In the genomic region with DNA sequence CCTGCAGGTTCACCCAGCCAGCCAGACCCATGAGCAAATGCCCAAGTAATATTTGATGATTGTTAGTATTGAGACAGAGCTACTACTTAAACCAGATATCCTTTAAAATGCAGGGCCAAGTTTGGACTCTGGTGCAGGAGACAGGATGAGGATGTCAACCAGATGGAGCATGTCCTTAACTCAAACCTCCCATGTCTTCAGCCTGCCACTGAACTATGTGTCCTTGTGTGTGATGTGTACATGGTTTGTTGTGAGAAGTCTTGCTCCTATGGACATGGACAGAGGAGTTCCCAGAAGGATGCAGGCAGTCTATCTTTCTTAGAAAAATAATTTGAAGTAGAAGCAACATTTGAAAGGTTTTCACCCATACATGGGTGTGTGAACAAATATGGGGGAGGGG, we compare ENCODE assay signal across 34 mouse cellular contexts.
DNase-seq lines count a peak whose midpoint lies in the region; ATAC-seq and TF ChIP-seq lines count a peak whose summit lies in the region.
"Had no signal": no experiment of that assay in that cellular context is flagged by ENCODE, and none has a peak within 500 bp of the region (broad histone marks: within the 10 kb centered on the region; RNA-seq: fewer than 3 reads in every experiment).

No protein-coding gene starts in this region.

- no peak overlapping the region for H3K9ac ChIP-seq in kidney, embryonic 15.5 days
- no peak overlapping the region for H3K9ac ChIP-seq in lung, embryonic 15.5 days
- H3K9ac ChIP-seq: forebrain, postnatal 0 days; hindbrain, embryonic 12.5 days; intestine, embryonic 15.5 days; limb, embryonic 13.5 days; liver, embryonic 12.5 days; liver, postnatal 0 days; neural tube, embryonic 12.5 days had no signal

- no peak for TF ChIP-seq CTCF in lung, adult 2 months (IDR thresholded peaks at IDR 0.05; ENCODE audit: insufficient read depth, low read length)

- no peak overlapping the region for H3K4me3 ChIP-seq in kidney, embryonic 15.5 days (replicated peaks)
- no peak overlapping the region for H3K4me3 ChIP-seq in lung, embryonic 15.5 days
- no peak overlapping the region for H3K4me3 ChIP-seq in lung, adult 2 months (replicated peaks; ENCODE audit: extremely low read depth, low read depth, low read length)
- H3K4me3 ChIP-seq: erythroblast, embryonic 14.5 days; hindbrain, embryonic 12.5 days; intestine, embryonic 15.5 days; layer of hippocampus, adult 2 months; left cerebral cortex, adult 2 months; limb, embryonic 13.5 days; liver, embryonic 12.5 days; myocyte; neural tube, embryonic 12.5 days had no signal

- no peak for DNase-seq in kidney, postnatal 10 days
- no peak for DNase-seq in lung, adult 2 months
- peak; percentile 5 for DNase-seq in lung, postnatal 14 days
- DNase-seq in MN1 (ENCODE audit: low spot score), result no peak
- no peak for DNase-seq in thymus, postnatal 10 days (ENCODE audit: low spot score in 2 of 2)
- DNase-seq: adrenal gland, adult 2 months; adrenal gland, postnatal 36 days; cerebellum, adult 2 months; cerebellum, postnatal 14 days; forebrain, postnatal 0 days; gastrocnemius, postnatal 10 days; heart, postnatal 36 days; kidney, adult 8-10 months; liver, postnatal 0 days; right cerebral cortex, postnatal 4 days; thymus, adult 18-20 months; thymus, postnatal 36 days had no signal

- peak overlapping the region; percentile 41; the same call in 1 of the 2 replicates for H3K27ac ChIP-seq in kidney, embryonic 15.5 days
- peak overlapping the region; percentile 65 for H3K27ac ChIP-seq in lung, embryonic 15.5 days
- H3K27ac ChIP-seq: hindbrain, embryonic 12.5 days; hindbrain, postnatal 0 days; intestine, embryonic 15.5 days; layer of hippocampus, adult 2 months; left cerebral cortex, adult 2 months; limb, embryonic 13.5 days; liver, embryonic 12.5 days; neural tube, embryonic 12.5 days; stomach, postnatal 0 days had no signal

- H3K36me3 ChIP-seq in kidney, embryonic 15.5 days, result no peaks in the 10 kb centered on the region
- no peaks in the 10 kb centered on the region for H3K36me3 ChIP-seq in lung, embryonic 15.5 days
- H3K36me3 ChIP-seq: hindbrain, embryonic 12.5 days; intestine, embryonic 15.5 days; limb, embryonic 13.5 days; liver, embryonic 12.5 days; neural tube, embryonic 12.5 days had no signal

- no peak overlapping the region for H3K4me2 ChIP-seq in kidney, embryonic 15.5 days
- H3K4me2 ChIP-seq in lung, embryonic 15.5 days, result no peak overlapping the region
- H3K4me2 ChIP-seq: heart, embryonic 11.5 days; hindbrain, embryonic 12.5 days; intestine, embryonic 15.5 days; limb, embryonic 13.5 days; liver, embryonic 12.5 days; midbrain, embryonic 11.5 days; neural tube, embryonic 12.5 days had no signal

- no peak for TF ChIP-seq POLR2A in lung, adult 2 months (IDR thresholded peaks at IDR 0.05; ENCODE audit: borderline replicate concordance, extremely low read depth, low read depth, low read length)

- H3K27me3 ChIP-seq in kidney, embryonic 15.5 days, result no peaks in the 10 kb centered on the region
- no peaks in the 10 kb centered on the region for H3K27me3 ChIP-seq in lung, embryonic 15.5 days
- H3K27me3 ChIP-seq: hindbrain, embryonic 12.5 days; intestine, embryonic 15.5 days; limb, embryonic 13.5 days; liver, embryonic 12.5 days; neural tube, embryonic 12.5 days had no signal

- no peak for ATAC-seq in kidney, embryonic 15.5 days (replicated peaks; ENCODE audit: low FRiP score)
- ATAC-seq in lung, embryonic 15.5 days (ENCODE audit: borderline replicate concordance, extremely low read depth, low FRiP score, low TSS enrichment), result no peak; the same call in 1 of the 2 replicates
- ATAC-seq: CD4-positive, CD25-positive, alpha-beta regulatory T cell, adult 4 months; forebrain, postnatal 0 days; hindbrain, postnatal 0 days; intestine, embryonic 15.5 days; liver, embryonic 12.5 days; liver, postnatal 0 days; midbrain, embryonic 16.5 days had no signal

- H3K9me3 ChIP-seq in kidney, embryonic 15.5 days (replicated peaks), result no peaks in the 10 kb centered on the region
- no peaks in the 10 kb centered on the region for H3K9me3 ChIP-seq in lung, embryonic 15.5 days
- H3K9me3 ChIP-seq: hindbrain, embryonic 12.5 days; intestine, embryonic 15.5 days; limb, embryonic 13.5 days; liver, embryonic 12.5 days; neural tube, embryonic 12.5 days had no signal

- H3K4me1 ChIP-seq in kidney, embryonic 15.5 days, result peaks cover 16% of the 10 kb centered on the region
- H3K4me1 ChIP-seq in lung, embryonic 15.5 days, result peaks cover 8% of the 10 kb centered on the region; the same call in 1 of the 2 replicates
- no peaks in the 10 kb centered on the region for H3K4me1 ChIP-seq in lung, adult 2 months (ENCODE audit: control insufficient read depth, insufficient read depth, low read length)
- H3K4me1 ChIP-seq: hindbrain, embryonic 12.5 days; liver, embryonic 12.5 days; neural tube, embryonic 12.5 days had no signal
